Mouse (Mus musculus) MEL (cell line): ENCODE results near the gene Olfr50.

ENCODE experiments used
- CTCF ChIP-seq, 3 experiments: IDR thresholded peaks in 2 of 3; conservative IDR thresholded peaks in 1 of 3; 2 replicates each; pipeline ENCODE4 v1.5.1; 2011 to 2012; ENCODE audit warnings: low read length in 3 of 3, low read depth in 2 of 3, mild to moderate bottlenecking in 2 of 3, improper control_type of control experiment in 1 of 3, inconsistent platforms in 1 of 3, mixed read lengths in 1 of 3, moderate library complexity in 1 of 3; ENCODE audit not compliant: control insufficient read depth in 1 of 3, insufficient read depth in 1 of 3, poor library complexity in 1 of 3, severe bottlenecking in 1 of 3
- E2F4 ChIP-seq: IDR thresholded peaks from 2 replicates; pipeline ENCODE4 v1.6.1; 2011; ENCODE audit warnings: low read depth, low read length, improper control_type of control experiment, borderline replicate concordance
- EP300 ChIP-seq, 2 experiments: IDR thresholded peaks; 2 replicates each; pipeline ENCODE4 v1.6.1; 2011; ENCODE audit warnings: improper control_type of control experiment in 2 of 2, low read length in 2 of 2, low read depth in 1 of 2, mild to moderate bottlenecking in 1 of 2
- GATA1 ChIP-seq: IDR thresholded peaks from 2 replicates; pipeline ENCODE4 v1.6.1; 2011; ENCODE audit warnings: low read depth, low read length, improper control_type of control experiment
- HCFC1 ChIP-seq: IDR thresholded peaks from 2 replicates; pipeline ENCODE4 v1.6.1; 2012; ENCODE audit warnings: low read depth, mild to moderate bottlenecking, inconsistent platforms, low read length, improper control_type of control experiment, moderate library complexity
- MAX ChIP-seq: IDR thresholded peaks from 2 replicates; pipeline ENCODE4 v1.6.1; 2011; ENCODE audit warnings: low read length, improper control_type of control experiment
- MXI1 ChIP-seq: IDR thresholded peaks from 2 replicates; pipeline ENCODE4 v1.6.1; 2011; ENCODE audit warnings: mild to moderate bottlenecking, low read depth, low read length, improper control_type of control experiment
- MYB ChIP-seq: IDR thresholded peaks from 2 replicates; pipeline ENCODE4 v1.6.1; 2011; ENCODE audit warnings: mild to moderate bottlenecking, low read depth, low read length, improper control_type of control experiment
- POLR2A ChIP-seq, 2 experiments: IDR thresholded peaks; 2 replicates each; pipeline ENCODE4 v1.6.1; 2011 to 2012; ENCODE audit warnings: low read length in 2 of 2, mild to moderate bottlenecking in 2 of 2, control low read depth in 1 of 2, improper control_type of control experiment in 1 of 2, low read depth in 1 of 2, moderate library complexity in 1 of 2; ENCODE audit not compliant: control insufficient read depth in 1 of 2, insufficient read depth in 1 of 2, poor library complexity in 1 of 2
- TAL1 ChIP-seq: IDR thresholded peaks from 2 replicates; pipeline ENCODE4 v1.6.1; 2012; ENCODE audit warnings: mild to moderate bottlenecking, inconsistent platforms, low read length, moderate library complexity, mixed read lengths
- TCF12 ChIP-seq: IDR thresholded peaks from 2 replicates; pipeline ENCODE4 v1.6.1; 2014; ENCODE audit warnings: low read depth, mild to moderate bottlenecking, inconsistent platforms, low read length, improper control_type of control experiment, moderate library complexity

DNA sequence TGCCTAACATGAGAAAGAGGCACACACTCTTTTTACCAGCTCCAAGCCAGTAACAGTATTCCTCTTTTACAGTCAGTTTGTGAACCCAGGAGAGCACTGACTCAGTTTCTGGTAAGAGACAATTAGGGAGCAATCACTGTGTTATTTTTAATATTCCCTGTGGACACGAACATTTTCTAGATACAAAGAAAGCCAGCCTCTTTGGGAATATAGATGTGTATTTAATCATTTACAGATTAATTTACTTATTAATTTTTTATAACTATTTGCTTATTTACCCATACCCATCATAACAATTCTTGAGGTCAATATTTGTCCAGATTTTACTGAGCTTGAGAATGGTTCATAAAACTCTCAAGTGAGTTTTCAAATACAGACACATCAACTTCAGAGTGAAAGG is 26.6 kb downstream of the Olfr50 start, which contains the start of gene Olfr3:
- no peak for TF ChIP-seq POLR2A (IDR thresholded peaks at IDR 0.05; ENCODE audit: control insufficient read depth in 1 of 2, insufficient read depth in 1 of 2, low read depth in 1 of 2, low read length in 2 of 2, poor library complexity in 1 of 2)
- TF ChIP-seq EP300 (IDR thresholded peaks at IDR 0.05; ENCODE audit: low read depth in 1 of 2, low read length in 2 of 2): no peak
- no peak for TF ChIP-seq MAX
- no peak for TF ChIP-seq E2F4
- TF ChIP-seq TAL1: no peak
- TF ChIP-seq CTCF (IDR thresholded peaks at IDR 0.05 in 2 of 3, conservative IDR thresholded peaks at IDR 0.05 in 1 of 3; ENCODE audit: control insufficient read depth in 1 of 3, insufficient read depth in 1 of 3, low read depth in 2 of 3, low read length in 3 of 3, poor library complexity in 1 of 3, severe bottlenecking in 1 of 3): no peak
- TF ChIP-seq MYB: no peak
- TF ChIP-seq GATA1: no peak
- TF ChIP-seq TCF12: no peak
- no peak for TF ChIP-seq HCFC1
- TF ChIP-seq MXI1: no peak
